Mouse (Mus musculus) lung, adult 2 months (tissue): ENCODE data around the gene Cacna1s. TPM values are rescaled to one million over a fixed set of nuclear protein-coding genes. Genes with fewer than 3 reads are reported as not detected.
A peak's percentile ranks its signal among the peaks of the same experiment; 100 is the strongest.

Experiments used
- DNase-seq: peaks from one replicate; pipeline ENCODE4 v3.0.0; 2022
- H3K4me1 ChIP-seq: fragments of 200-500 bp; 2 replicates; pipeline ENCODE4 v1.6.1; 2011; ENCODE audit warnings: low read length; ENCODE audit not compliant: control insufficient read depth, insufficient read depth
- H3K4me3 ChIP-seq: fragments of 200-500 bp; replicated peaks from 2 replicates; pipeline ENCODE3; 2011; ENCODE audit warnings: low read depth, mild to moderate bottlenecking, control low read depth, low read length; ENCODE audit errors: extremely low read depth
- CTCF ChIP-seq: fragments of 200-500 bp; IDR thresholded peaks from 2 replicates; pipeline ENCODE4 v1.5.1; 2011; ENCODE audit warnings: mild to moderate bottlenecking, low read length, control low read depth; ENCODE audit not compliant: insufficient read depth
- POLR2A ChIP-seq: fragments of 200-500 bp; IDR thresholded peaks from 2 replicates; pipeline ENCODE4 v1.6.1; 2011; ENCODE audit warnings: low read depth, mild to moderate bottlenecking, control low read depth, low read length, borderline replicate concordance; ENCODE audit errors: extremely low read depth
- WGBS: fragments of 180-500 bp; shearing (Covaris S2); methylation state at CpG from one replicate; pipeline ENCODE4 v1.1.7; 2018; 5-methylcytosine and 5-hydroxymethylcytosine counted together
- polyA plus RNA-seq: library from polyadenylated mRNA; depleted of rRNA; stranded (reverse); fragments of >200 nt; gene quantifications from 2 replicates; pipeline ENCODE4 v1.2.3, GENCODE M21; 2012

The Cacna1s gene
- polyA plus RNA-seq, 1 experiment, result 7.5 TPM

DNA sequence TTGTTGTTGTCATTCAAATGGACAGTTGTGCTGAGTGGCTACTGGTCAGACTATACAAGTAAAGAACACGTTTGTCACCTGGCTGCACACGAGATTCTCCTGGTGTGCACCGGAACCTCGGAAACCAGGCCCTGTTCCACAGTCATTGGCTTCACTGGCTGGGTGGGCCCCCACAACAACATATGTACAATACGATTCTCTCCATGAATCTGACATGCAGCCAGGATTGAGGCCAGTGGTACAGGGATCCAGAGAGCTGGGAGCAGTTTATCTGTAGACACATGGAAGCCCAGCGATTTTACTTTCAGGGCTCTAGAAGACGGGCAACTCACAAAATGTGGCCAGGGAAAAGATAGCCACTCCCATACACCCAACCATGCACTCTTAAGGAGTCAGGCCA is 51.1 kb downstream of the Cacna1s start:
- WGBS, result 84% methylated on average over 7 of the region's 7 CpGs

GRCm38 (mm10) chr1:136104741-136105140 is 52.2 kb downstream of the Cacna1s start:
- TF ChIP-seq POLR2A (no peak), CTCF (no peak)
- no peak for DNase-seq
- H3K4me1 ChIP-seq, result no peaks in the 10 kb centered on the region
- no peak overlapping the region for H3K4me3 ChIP-seq
- 51% methylated on average over 4 of the region's 4 CpGs for WGBS

More for the DNA sequence above, 51.1 kb downstream of the Cacna1s start:
- TF ChIP-seq CTCF (no peak), POLR2A (no peak)
- DNase-seq, result no peak
- Histone ChIP-seq H3K4me1 (no peaks in the 10 kb centered on the region), H3K4me3 (no peak overlapping the region)

DNA sequence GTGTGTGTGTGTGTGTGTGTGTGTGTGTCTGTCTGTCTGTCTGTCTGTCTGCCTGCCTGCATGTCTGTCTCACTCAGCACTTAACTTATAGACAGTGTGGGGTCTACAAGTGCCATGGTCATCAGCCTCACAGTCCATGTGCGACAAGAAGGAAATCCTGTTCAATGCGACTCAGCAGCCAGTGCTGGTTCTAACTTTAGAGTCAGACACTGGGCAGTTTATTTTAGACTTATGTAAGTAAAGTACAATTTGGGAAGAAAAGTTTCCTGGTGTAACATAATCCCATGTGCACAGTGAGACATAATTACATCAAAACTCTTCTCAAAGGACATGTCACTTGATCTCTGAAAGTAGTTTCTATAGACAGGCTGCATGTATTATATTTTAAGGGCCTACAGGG is 56.9 kb downstream of the Cacna1s start:
- WGBS, result 33% methylated on average over 2 of the region's 2 CpGs

DNA sequence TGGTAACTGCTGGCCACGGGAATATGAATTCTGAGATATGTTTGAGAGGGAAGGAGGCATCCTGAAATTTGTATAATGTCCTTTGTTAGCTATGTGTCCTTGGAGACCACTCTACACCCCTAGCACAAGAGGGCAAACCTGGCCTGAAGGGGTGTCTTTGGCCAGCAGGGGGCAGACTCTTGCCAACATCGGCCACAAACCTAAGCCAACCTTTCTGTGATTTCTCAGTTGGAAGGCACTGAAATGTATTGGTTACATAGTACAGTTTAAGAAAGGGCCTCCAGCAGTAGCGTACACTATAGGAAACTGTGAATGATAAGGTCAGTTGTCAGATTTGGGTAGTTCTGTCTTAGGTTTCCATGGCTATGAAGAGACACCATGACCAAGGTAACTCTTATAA is 63.6 kb downstream of the Cacna1s start:
- no peak overlapping the region for H3K4me3 ChIP-seq
- peak; percentile 62 for DNase-seq
- WGBS, result 20% methylated on average over 3 of the region's 3 CpGs
- H3K4me1 ChIP-seq, result no peaks in the 10 kb centered on the region
- TF ChIP-seq POLR2A (no peak), CTCF (peak; percentile 85)

More for the DNA sequence above, 56.9 kb downstream of the Cacna1s start:
- TF ChIP-seq POLR2A (no peak), CTCF (no peak)
- Histone ChIP-seq H3K4me3 (no peak overlapping the region), H3K4me1 (no peaks in the 10 kb centered on the region)
- no peak for DNase-seq

DNA sequence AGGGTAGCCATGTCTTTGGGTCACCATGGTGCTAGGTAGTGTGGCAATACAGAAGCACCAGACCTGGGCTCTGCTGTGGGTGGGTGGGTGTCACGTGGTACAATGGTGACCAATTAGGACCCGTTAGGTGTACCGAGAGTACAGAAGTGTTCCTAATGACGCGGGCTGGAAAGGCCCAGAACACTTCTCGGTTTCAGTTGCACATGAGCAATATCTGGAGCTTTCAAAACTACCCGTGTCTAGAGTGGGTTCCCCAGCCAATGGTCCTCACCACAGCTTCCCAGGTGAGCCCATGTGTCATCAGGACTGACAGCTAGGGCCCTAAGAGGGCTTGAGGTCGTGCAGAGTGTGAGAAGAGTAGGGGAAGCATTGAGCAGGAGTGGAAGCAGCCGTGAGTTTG is 64.5 kb downstream of the Cacna1s start:
- WGBS, result 79% methylated on average over 9 of the region's 9 CpGs
- DNase-seq, result no peak
- H3K4me3 ChIP-seq, result no peak overlapping the region
- no peaks in the 10 kb centered on the region for H3K4me1 ChIP-seq
- TF ChIP-seq CTCF (no peak), POLR2A (no peak)

GRCm38 (mm10) chr1:136118875-136119274 is 66.3 kb downstream of the Cacna1s start:
- Histone ChIP-seq H3K4me1 (no peaks in the 10 kb centered on the region), H3K4me3 (no peak overlapping the region)
- DNase-seq, result no peak
- TF ChIP-seq POLR2A (no peak), CTCF (no peak)
- 53% methylated on average over 8 of the region's 8 CpGs for WGBS

GRCm38 (mm10) chr1:136119571-136120262 is 67.2 kb downstream of the Cacna1s start:
- DNase-seq, result no peak

DNA sequence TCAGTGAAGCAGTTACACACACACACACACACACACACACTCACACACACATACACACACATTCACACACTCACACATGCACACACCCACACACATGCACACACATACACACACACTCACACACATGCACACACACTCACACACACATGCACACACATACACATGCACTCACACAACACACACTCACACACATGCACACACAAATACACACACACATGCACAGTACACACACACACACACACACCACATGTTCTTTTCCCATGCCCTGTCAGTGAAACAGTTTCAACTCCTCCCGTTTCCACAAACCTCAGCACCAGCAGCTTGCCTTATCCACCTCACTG is 67.7 kb downstream of the Cacna1s start:
- 54% methylated on average over 1 of the region's 1 CpGs for WGBS
- DNase-seq, result no peak
- TF ChIP-seq CTCF, result no peak
- TF ChIP-seq POLR2A, result no peak
- Histone ChIP-seq H3K4me1 (no peaks in the 10 kb centered on the region), H3K4me3 (no peak overlapping the region)

More at GRCm38 (mm10) chr1:136119571-136120262, 67.2 kb downstream of the Cacna1s start:
- WGBS, result 77% methylated on average over 7 of the region's 7 CpGs
- H3K4me1 ChIP-seq, result no peaks in the 10 kb centered on the region
- no peak overlapping the region for H3K4me3 ChIP-seq
- TF ChIP-seq POLR2A (no peak), CTCF (no peak)

GRCm38 (mm10) chr1:136120785-136121184 is 68.2 kb downstream of the Cacna1s start:
- no peak for DNase-seq
- Histone ChIP-seq H3K4me1 (no peaks in the 10 kb centered on the region), H3K4me3 (no peak overlapping the region)
- TF ChIP-seq POLR2A (no peak), CTCF (no peak)
- 64% methylated on average over 6 of the region's 6 CpGs for WGBS

- Histone ChIP-seq H3K4me1 (peaks cover 3% of the 10 kb centered on the region; the same call in 1 of the 2 replicates), H3K4me3 (no peak overlapping the region)
- DNase-seq, result no peak
- WGBS, result 94% methylated on average over 8 of the region's 8 CpGs
- TF ChIP-seq CTCF (no peak), POLR2A (no peak)
These were observed 69.5 kb downstream of the Cacna1s start for GRCm38 (mm10) chr1:136122030-136122429.
